Mouse (Mus musculus) lung, postnatal 0 days (tissue): ENCODE results near the gene Vmn1r10.

ENCODE experiments used
- CTCF ChIP-seq: IDR thresholded peaks from 2 replicates; pipeline ENCODE4 v1.5.1; 2016; ENCODE audit warnings: antibody characterized with exemption, mild to moderate bottlenecking
- EP300 ChIP-seq: IDR thresholded peaks from 2 replicates; pipeline ENCODE4 v1.6.1; 2016; ENCODE audit warnings: antibody characterized with exemption, mild to moderate bottlenecking, control low read depth

- TF ChIP-seq CTCF: no peak
- TF ChIP-seq EP300: no peak
These were observed 23.9 kb downstream of the Vmn1r10 start, which contains the start of gene Vmn1r11 for GRCm38 (mm10) chr6:57133155-57133554.
